Mouse (Mus musculus): ENCODE data around the gene Cxcl2.

Gene Cxcl2

DNA sequence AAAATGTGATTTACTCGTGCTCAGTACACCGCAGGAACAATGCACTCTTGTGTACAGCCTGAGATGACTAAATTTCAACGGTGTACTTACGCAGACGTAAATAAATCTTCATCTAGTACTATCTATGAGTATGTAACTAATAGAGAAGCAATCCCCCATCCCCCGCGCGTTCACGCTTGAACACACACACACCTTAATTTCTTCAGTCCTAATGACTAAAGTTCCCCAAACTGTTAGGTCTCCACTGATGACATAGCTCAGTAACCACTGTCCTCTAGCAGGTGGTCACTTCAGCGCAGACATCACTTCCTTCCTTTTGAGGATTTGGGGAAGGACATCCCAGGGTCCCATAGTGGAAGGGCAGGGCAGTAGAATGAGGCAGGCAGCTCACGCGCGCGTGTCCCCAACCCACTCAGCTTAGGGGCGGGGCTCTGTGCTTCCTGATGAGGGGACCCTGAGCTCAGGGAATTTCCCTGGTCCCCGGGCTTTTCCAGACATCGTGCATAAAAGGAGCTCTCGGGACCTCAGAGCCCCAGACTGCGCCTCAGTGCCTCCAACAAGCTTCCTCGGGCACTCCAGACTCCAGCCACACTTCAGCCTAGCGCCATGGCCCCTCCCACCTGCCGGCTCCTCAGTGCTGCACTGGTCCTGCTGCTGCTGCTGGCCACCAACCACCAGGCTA is at the start of gene Cxcl2:
Cxcl2 (plus strand) TSS at position 533 of the 682 bp plus-strand sequence.
- no peak for DNase-seq (ENCODE audit: low read depth in 2 of 2, low spot score in 2 of 2)

- DNase-seq (ENCODE audit: low read depth in 2 of 2, low spot score in 2 of 2): no peak
Measured at GRCm38 (mm10) chr5:90855308-90856230, 48.1 kb upstream of the Cxcl2 start.

- no peak for DNase-seq (ENCODE audit: low read depth in 2 of 2, low spot score in 2 of 2)
Measured at GRCm38 (mm10) chr5:90857463-90857862, 46.2 kb upstream of the Cxcl2 start.

GRCm38 (mm10) chr5:90858429-90858828 is 45.2 kb upstream of the Cxcl2 start:
- DNase-seq (ENCODE audit: low read depth in 2 of 2, low spot score in 2 of 2): no peak

- DNase-seq (ENCODE audit: low read depth in 2 of 2, low spot score in 2 of 2): no peak
Measured at GRCm38 (mm10) chr5:90859031-90859430, 44.6 kb upstream of the Cxcl2 start.

DNA sequence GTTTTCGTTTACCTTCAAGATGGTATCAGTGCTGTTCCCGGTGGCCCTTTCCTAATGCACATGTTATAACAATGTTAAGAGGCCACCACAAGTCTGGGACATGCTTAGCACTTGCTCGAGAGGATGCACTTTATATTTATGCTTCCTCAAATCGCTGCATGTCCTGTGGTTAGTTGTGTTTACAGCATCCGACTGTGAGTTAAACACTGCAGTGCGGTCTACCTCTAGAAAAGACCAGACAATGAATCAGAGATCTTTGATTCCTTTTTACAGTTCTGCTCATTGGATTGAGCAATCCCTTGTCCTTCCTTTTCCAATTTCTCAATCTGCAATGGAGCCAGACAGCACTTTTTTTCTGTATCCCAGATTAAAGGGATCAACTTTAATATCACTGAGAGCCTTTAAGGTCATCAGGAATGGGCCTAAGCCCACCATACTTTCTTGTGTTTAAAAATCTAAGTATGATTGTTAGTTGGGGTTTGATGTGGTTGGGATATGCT is 41.7 kb upstream of the Cxcl2 start:
- DNase-seq (ENCODE audit: low read depth in 2 of 2, low spot score in 2 of 2): no peak

DNA sequence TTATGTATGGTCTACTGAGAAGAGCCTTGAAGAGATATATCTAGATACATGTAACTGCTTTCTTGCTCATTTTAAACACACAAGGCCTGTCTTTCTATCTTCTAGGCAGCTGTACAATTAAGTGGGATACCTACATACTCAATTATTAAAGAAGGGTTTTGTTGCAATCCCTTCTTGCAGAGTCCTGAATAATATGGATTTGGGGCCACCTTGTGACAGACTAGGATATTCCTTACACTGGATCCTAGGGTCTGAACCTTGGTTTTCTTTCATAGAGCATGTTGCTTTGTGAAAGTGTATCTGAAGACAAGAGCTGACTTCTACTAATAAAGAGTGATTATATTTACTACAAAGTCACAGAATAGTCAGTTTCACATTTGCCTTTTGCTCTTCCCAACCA is 36.9 kb upstream of the Cxcl2 start:
- no peak for DNase-seq (ENCODE audit: low read depth in 2 of 2, low spot score in 2 of 2)

DNA sequence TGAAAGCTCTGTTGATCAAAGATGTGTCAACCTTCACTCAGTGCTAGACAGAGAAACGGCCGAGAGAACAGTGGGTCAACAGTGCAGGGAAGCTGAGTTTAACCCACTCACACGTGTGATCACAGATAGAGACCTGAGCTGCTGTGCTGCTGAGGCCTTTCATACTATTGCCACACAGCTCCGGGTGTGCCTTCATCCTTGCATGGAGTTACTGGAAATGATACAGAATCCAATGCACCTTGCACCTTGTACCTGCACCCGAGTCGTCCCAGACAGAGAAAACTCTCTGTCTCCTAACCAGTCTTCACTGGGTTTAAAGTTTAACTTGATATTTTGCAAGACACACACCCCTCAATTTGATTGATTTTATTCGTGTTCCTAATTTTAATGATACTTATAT is 31.3 kb upstream of the Cxcl2 start:
- no peak for DNase-seq (ENCODE audit: low read depth in 2 of 2, low spot score in 2 of 2)

GRCm38 (mm10) chr5:90876045-90876444 is 27.6 kb upstream of the Cxcl2 start:
- DNase-seq (ENCODE audit: low read depth in 2 of 2, low spot score in 2 of 2): no peak

DNA sequence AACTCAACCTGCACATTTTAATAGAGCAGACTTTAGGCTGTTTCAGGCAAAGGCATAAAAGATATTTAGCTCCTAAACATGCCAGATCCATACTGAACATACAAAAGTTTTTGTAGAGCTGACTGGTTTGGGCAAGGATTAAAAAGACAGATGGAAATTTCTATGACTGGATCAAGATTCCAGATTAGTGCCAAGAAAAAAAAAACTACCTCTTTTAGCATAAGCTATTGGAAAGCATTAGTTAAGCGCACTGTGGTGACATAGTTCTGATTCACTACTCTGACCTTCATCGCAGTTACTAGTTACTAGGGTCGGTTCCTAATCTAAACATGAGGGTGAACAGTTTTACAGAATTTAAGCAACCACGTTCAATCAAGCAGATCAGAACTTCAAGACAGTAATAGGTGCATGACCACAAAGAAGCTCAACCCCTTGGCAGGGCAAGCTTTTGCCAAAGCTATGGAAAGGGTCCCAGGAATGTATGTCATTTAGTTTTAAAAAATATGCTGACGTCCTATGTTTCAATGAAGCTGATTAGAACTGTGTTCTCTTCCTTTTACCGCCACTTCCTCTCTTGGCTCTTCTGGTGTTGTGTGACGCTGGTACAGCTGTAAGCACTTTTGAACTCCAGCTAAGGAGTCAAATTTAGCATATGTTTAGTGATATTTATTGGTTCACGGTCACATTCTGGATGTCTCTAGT is 27.0 kb upstream of the Cxcl2 start:
- no peak for DNase-seq (ENCODE audit: low read depth in 2 of 2, low spot score in 2 of 2)

GRCm38 (mm10) chr5:90877173-90877512 is 26.5 kb upstream of the Cxcl2 start:
- DNase-seq (ENCODE audit: low read depth in 2 of 2, low spot score in 2 of 2): no peak

DNA sequence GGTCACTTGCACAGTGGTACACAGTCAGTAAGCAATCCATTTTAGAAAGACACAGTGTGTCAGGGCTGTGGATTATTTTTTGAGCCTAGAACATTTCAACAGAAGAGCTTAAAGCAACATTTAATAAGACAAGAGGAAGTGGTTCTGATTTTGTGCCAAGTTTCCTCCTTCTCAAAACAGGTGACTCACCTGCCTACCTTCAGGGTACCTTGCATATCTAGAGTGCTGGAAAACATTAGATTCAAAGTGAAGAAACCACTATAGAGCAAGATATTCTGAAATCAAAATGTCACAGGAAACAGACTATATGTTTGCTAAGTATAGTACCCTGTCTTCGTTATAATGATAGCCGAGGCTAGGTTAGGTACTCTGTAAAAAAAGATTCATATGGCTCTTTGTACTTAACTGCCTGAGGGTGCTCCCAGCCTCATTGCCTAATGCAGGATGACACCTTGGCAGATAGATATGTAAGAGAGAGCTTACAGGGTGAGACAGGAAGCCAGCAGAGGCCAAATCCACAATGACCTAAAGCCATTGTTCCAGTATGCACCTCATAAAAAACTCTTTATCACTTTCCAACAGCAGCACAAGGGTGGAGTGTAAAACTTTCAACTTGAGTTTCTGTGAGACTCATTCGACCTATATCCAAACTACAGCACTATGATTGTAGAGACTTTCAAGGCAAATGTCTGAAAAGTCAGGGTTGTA is 24.2 kb upstream of the Cxcl2 start:
- DNase-seq (ENCODE audit: low read depth in 2 of 2, low spot score in 2 of 2): no peak

DNA sequence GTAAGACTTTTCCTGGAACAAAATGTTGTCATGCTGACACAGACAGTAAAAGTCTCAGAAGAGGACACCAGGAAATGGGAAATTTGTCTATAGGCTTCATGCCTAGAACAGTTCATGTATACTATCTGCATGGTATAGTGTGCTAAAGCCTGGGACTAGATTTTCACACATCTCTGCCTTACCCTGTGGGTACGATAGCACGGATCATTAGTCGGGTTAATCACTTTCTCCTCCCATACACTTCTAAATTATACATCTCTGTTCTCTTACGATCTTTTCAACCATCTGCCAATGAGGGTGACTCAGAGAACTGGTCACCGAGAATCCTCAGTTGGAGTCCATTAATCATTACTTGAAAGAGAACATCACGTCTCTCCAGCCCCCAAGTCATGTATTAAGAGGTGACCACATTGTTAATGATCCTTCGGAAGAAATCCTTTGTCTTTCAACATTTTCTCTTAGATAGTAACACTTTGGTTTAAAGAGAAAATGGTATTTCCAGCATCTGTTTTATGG is 23.3 kb upstream of the Cxcl2 start:
- DNase-seq (ENCODE audit: low read depth in 2 of 2, low spot score in 2 of 2): no peak

- no peak for DNase-seq (ENCODE audit: low read depth in 2 of 2, low spot score in 2 of 2)
Measured at GRCm38 (mm10) chr5:90881021-90881420, 22.6 kb upstream of the Cxcl2 start.

DNA sequence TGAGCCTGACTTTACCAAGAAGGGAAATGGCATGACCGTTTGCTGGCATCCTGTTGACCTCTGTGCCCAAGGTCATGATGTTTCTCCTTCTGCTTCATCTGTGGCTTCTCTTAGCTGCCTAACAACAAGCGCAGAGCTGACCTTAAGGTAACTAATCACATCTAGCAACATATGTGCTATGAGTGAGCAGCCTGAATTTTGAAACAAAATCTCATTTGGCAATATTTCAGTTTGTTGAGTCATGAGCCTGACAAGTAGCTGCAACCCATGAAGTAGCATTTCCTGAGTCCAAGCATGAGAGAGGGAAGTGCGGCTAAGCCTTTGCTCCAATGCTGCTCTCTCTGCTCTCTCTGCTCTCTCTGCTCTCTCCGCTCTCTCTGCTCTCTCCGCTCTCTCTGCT is 22.0 kb upstream of the Cxcl2 start:
- DNase-seq (ENCODE audit: low read depth in 2 of 2, low spot score in 2 of 2): no peak

- no peak for DNase-seq (ENCODE audit: low read depth in 2 of 2, low spot score in 2 of 2)
Measured at GRCm38 (mm10) chr5:90882146-90882545, 21.5 kb upstream of the Cxcl2 start.

DNA sequence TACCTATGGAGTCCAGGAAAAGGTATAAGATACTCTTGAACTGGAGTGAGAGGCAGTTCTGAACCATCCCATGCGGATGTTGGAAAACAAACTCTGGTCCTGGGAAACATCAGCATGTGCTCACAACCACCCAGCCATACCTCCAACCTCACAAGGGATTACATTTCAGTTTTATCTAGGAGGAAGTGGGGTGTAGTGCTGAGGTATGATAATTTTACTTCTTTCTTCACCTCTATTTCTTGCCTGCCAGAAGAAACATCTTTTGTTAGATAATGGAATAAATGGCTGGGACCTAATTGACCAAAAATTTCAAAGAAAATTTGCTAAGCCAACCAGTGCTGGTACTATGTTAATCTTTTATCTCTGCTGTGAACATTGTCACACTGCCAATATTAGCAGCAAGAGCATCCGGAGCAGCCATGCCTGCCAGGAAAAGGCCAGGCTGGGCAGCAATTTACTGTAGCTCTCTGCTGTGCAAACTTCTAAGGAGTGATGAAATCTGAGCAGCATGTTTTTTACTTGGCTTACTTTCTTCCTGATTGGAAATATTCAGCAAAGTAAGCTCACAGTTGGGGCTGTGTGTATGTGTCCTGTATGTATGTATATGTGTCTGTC is 18.9 kb upstream of the Cxcl2 start:
- DNase-seq (ENCODE audit: low read depth in 2 of 2, low spot score in 2 of 2): no peak

GRCm38 (mm10) chr5:90888661-90889060 is 15.0 kb upstream of the Cxcl2 start:
- no peak for DNase-seq (ENCODE audit: low read depth in 2 of 2, low spot score in 2 of 2)

DNA sequence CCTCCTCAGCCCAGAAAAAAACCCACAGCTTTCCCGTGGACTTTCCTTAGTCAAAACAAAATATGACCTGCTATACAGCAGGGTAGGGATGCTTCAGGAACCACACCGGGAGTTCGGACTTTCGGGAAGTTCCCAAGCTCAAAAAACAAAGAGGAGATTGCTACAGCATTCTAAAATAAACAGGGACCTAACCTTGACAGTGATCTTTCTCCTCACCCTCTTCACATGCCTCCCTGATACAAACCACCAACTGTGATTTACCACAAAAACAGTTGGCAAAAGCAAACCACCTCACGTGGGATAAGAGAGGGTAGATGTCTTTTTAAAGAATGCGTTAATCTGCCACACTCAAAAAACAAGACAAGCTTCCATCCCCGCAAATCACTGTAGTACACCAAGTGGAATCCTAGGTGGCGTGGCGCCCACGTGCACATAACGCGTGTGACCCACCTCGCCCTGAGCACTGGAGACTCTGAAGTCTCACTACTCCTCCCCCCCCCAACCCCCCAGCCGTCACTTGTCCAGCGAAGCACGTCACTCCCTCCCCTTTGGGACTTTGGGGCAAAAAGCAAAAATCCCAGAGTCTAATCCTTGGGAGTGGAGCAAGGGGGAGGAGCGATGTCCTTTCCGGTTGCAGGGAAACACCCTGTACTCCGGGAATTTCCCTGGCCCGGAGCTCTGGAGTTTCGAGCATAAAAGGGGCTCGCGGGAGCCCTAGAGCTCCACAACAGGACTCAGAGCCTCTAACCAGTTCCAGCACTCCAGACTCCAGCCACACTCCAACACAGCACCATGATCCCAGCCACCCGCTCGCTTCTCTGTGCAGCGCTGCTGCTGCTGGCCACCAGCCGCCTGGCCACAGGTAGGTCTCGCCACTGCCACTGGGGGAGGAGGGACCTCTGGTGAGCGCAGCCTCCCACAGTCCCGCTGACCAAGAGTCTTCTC is 12.9 kb upstream of the Cxcl2 start, which contains the start of gene Cxcl1:
Cxcl1 (plus strand) TSS at position 723 of the 945 bp plus-strand sequence.
- no peak for DNase-seq (ENCODE audit: low read depth in 2 of 2, low spot score in 2 of 2)

Data from CD8-positive naive resting alpha-beta T cell, adult 2 months (primary cell).